Mouse (Mus musculus) bone marrow, adult 2 months (tissue): ENCODE measurements around the gene Nop53. TPM values are rescaled to one million over a fixed set of nuclear protein-coding genes. Genes with fewer than 3 reads are reported as not detected.

Experiments
- H3K27ac ChIP-seq: fragments of 200-500 bp; 2 replicates; pipeline ENCODE4 v1.5.1; 2012; ENCODE audit warnings: low read depth, mild to moderate bottlenecking, control low read depth, inconsistent platforms, low read length; ENCODE audit not compliant: control insufficient read depth, poor library complexity, insufficient read depth
- H3K4me1 ChIP-seq: fragments of 200-500 bp; 2 replicates; pipeline ENCODE4 v1.6.1; 2011; ENCODE audit warnings: low read length; ENCODE audit not compliant: control insufficient read depth, insufficient read depth
- H3K4me3 ChIP-seq: fragments of 200-500 bp; replicated peaks from 2 replicates; pipeline ENCODE3; 2011; ENCODE audit warnings: mild to moderate bottlenecking, low read depth, low read length, control low read depth; ENCODE audit not compliant: control insufficient read depth
- CTCF ChIP-seq: fragments of 200-500 bp; IDR thresholded peaks from 2 replicates; pipeline ENCODE4 v1.5.1; 2011; ENCODE audit warnings: low read length, control low read depth; ENCODE audit not compliant: control insufficient read depth, insufficient read depth
- POLR2A ChIP-seq: fragments of 200-500 bp; IDR thresholded peaks from 2 replicates; pipeline ENCODE4 v1.6.1; 2011; ENCODE audit warnings: low read depth, mild to moderate bottlenecking, control low read depth, low read length, borderline replicate concordance; ENCODE audit not compliant: control insufficient read depth
- WGBS: fragments of 180-500 bp; shearing (Covaris S2); methylation state at CpG from one replicate; pipeline ENCODE4 v1.1.7; 2018; 5-methylcytosine and 5-hydroxymethylcytosine counted together
- polyA plus RNA-seq: library from polyadenylated mRNA; stranded (reverse); fragments of >200 nt; gene quantifications from 2 replicates; pipeline ENCODE4 v1.2.4, GENCODE M21; 2011; ENCODE audit warnings: low replicate concordance; ENCODE audit not compliant: missing spikeins, insufficient read depth, insufficient read length

The Nop53 gene
- polyA plus RNA-seq, 1 experiment, result 171 TPM

DNA sequence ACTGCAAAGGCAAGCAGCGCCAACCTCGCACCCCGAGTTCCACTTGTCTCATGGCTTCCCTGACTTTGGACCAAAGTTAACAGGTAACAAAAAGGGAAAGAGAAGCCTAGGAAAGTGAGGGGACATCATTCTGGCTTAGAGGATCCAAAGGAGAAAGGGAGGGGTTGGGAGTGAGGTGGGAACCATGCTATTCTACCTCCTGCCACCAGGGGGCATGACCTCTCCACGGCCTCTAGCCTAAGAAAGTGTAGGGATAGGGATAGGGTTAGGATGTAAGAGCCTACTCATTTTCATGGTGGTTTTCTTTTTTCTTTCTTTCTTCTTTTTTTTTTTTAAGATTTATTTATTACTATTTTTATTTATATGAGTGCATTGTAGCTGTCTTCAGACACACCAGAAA is 30.0 kb upstream of the Nop53 start:
- 70% methylated on average over 4 of the region's 4 CpGs for WGBS
- Histone ChIP-seq H3K4me3 (no peak overlapping the region), H3K4me1 (no peaks in the 10 kb centered on the region), H3K27ac (no peak overlapping the region)
- no peak for TF ChIP-seq POLR2A
- TF ChIP-seq CTCF, result peak; percentile 91

GRCm38 (mm10) chr7:15975451-15975850 is 29.6 kb upstream of the Nop53 start:
- no peak overlapping the region for H3K4me3 ChIP-seq
- no peak overlapping the region for H3K27ac ChIP-seq
- TF ChIP-seq CTCF, result no peak
- TF ChIP-seq POLR2A, result no peak
- no peaks in the 10 kb centered on the region for H3K4me1 ChIP-seq
- 85% methylated on average over 10 of the region's 10 CpGs for WGBS

GRCm38 (mm10) chr7:15974712-15975111 is 28.8 kb upstream of the Nop53 start:
- Histone ChIP-seq H3K4me3 (no peak overlapping the region), H3K4me1 (no peaks in the 10 kb centered on the region), H3K27ac (no peak overlapping the region)
- peak; percentile 90 for TF ChIP-seq CTCF
- no peak for TF ChIP-seq POLR2A
- 22% methylated on average over 5 of the region's 5 CpGs for WGBS

- TF ChIP-seq CTCF (no peak), POLR2A (no peak)
- Histone ChIP-seq H3K4me3 (no peak overlapping the region), H3K4me1 (no peaks in the 10 kb centered on the region), H3K27ac (no peak overlapping the region)
- WGBS, result 92% methylated on average over 25 of the region's 25 CpGs
Measured at GRCm38 (mm10) chr7:15972247-15972646, 26.4 kb upstream of the Nop53 start.

GRCm38 (mm10) chr7:15969674-15970073 is 23.8 kb upstream of the Nop53 start:
- no peak overlapping the region for H3K4me3 ChIP-seq
- H3K4me1 ChIP-seq, result no peaks in the 10 kb centered on the region
- TF ChIP-seq CTCF (no peak), POLR2A (no peak)
- H3K27ac ChIP-seq, result no peak overlapping the region
- WGBS, result 82% methylated on average over 3 of the region's 3 CpGs

DNA sequence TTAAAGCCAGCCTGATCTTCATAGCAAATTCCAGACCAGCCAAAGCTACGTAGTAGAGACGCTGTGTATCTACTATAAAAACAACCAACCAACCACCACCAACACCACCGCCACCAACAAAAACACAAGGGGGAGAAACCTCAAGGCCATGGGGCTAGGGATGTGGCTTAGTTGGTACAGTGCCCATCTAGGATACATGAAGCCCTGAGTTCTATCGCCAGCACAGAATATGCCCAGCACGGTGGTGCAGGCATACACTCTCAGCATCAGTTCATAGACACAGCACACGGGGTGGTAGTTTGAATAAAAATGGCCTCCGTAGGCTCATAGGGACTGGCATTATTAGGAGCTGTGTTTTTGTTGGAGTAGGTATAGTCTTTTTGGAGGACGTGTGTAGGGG is 22.4 kb upstream of the Nop53 start:
- TF ChIP-seq CTCF (no peak), POLR2A (no peak)
- Histone ChIP-seq H3K4me1 (no peaks in the 10 kb centered on the region; the same call in 1 of the 2 replicates), H3K4me3 (no peak overlapping the region), H3K27ac (no peak overlapping the region)
- WGBS, result 80% methylated on average over 8 of the region's 8 CpGs

GRCm38 (mm10) chr7:15967312-15967711 is 21.4 kb upstream of the Nop53 start, which contains the start of gene Ehd2:
Gene Ehd2, minus strand, starts transcription at chr7:15967567.
- Histone ChIP-seq H3K4me3 (no peak within 1 kb of the TSS), H3K27ac (no peak within 1 kb of the TSS), H3K4me1 (no peaks in the 10 kb centered on the region; the same call in 1 of the 2 replicates)
- 4% methylated on average over 22 of the region's 22 CpGs for WGBS
- TF ChIP-seq POLR2A (no peak; the same call in 1 of the 2 replicates), CTCF (peak; percentile 80)

DNA sequence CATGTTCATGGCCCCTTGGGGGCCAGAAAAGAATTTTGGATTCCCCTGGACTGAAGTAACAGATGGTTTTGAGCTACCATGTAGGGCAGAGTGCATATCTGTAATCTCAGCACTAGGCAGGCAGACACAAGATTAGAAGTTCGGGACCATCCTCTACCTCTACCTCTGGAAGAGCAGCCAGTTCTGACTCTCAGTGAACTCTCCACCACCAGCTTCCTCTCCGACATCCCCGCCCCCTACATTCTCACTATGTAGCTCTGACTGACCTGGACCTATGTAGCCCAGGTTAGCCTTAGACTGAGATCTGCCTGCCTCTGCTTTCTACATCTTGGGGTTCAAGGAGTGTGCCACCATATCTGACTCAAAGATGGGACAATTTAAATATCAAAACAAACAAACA is 20.6 kb upstream of the Nop53 start:
- no peak overlapping the region for H3K27ac ChIP-seq
- WGBS, result 54% methylated on average over 3 of the region's 3 CpGs
- no peak overlapping the region for H3K4me3 ChIP-seq
- TF ChIP-seq POLR2A (no peak), CTCF (no peak)
- no peaks in the 10 kb centered on the region; the same call in 1 of the 2 replicates for H3K4me1 ChIP-seq
